Mouse (Mus musculus): ENCODE measurements around the gene Rbck1. TPM values are rescaled to one million over a fixed set of nuclear protein-coding genes. Genes with fewer than 3 reads are reported as not detected.

The Rbck1 gene
- polyA plus RNA-seq, 1 experiment from 2014 or later: 41.4 TPM

Other genes with a start within 250 kb of the Rbck1 start
- gene Srxn1, start 227.1 kb downstream of the Rbck1 start, polyA plus RNA-seq (2015; fragmentation: Nextera tagmentation; extraction: Ambion mirVana): 11.1 and 11.6 TPM in 2 replicates
- gene Tcf15, start 189.1 kb downstream of the Rbck1 start, polyA plus RNA-seq (2015; fragmentation: Nextera tagmentation; extraction: Ambion mirVana): 0.50 and 0.51 TPM in 2 replicates
- 29.7 and 34.8 TPM in 2 replicates for gene Csnk2a1, start 105.8 kb downstream of the Rbck1 start, polyA plus RNA-seq (2015; fragmentation: Nextera tagmentation; extraction: Ambion mirVana)
- gene Tbc1d20, start 38.8 kb downstream of the Rbck1 start, polyA plus RNA-seq (2015; fragmentation: Nextera tagmentation; extraction: Ambion mirVana): 10.7 and 12.3 TPM in 2 replicates
- gene Trib3, start 11.4 kb upstream of the Rbck1 start, polyA plus RNA-seq (2015; fragmentation: Nextera tagmentation; extraction: Ambion mirVana): 3.8 and 4.4 TPM in 2 replicates
- gene Nrsn2, start 44.0 kb upstream of the Rbck1 start, polyA plus RNA-seq (2015; fragmentation: Nextera tagmentation; extraction: Ambion mirVana): not detected in 2 replicates
- 1.2 and 1.5 TPM in 2 replicates for gene Sox12, start 65.4 kb upstream of the Rbck1 start, polyA plus RNA-seq (2015; fragmentation: Nextera tagmentation; extraction: Ambion mirVana)
- 9.1 and 9.5 TPM in 2 replicates for gene Zcchc3, start 82.4 kb upstream of the Rbck1 start, polyA plus RNA-seq (2015; fragmentation: Nextera tagmentation; extraction: Ambion mirVana)
- 0.13 and 0.20 TPM in 2 replicates for gene 6820408C15Rik, start 82.9 kb upstream of the Rbck1 start, polyA plus RNA-seq (2015; fragmentation: Nextera tagmentation; extraction: Ambion mirVana)
- not detected in 2 replicates for gene Defb23, start 132.0 kb upstream of the Rbck1 start, polyA plus RNA-seq (2015; fragmentation: Nextera tagmentation; extraction: Ambion mirVana)
- gene Defb20, start 144.4 kb upstream of the Rbck1 start, polyA plus RNA-seq (2015; fragmentation: Nextera tagmentation; extraction: Ambion mirVana): not detected in 2 replicates
- not detected in 2 replicates for gene Defb22, start 157.5 kb upstream of the Rbck1 start, polyA plus RNA-seq (2015; fragmentation: Nextera tagmentation; extraction: Ambion mirVana)
- not detected in 2 replicates for gene Defb26, start 179.0 kb upstream of the Rbck1 start, polyA plus RNA-seq (2015; fragmentation: Nextera tagmentation; extraction: Ambion mirVana)
- not detected in 2 replicates for gene Defb28, start 185.6 kb upstream of the Rbck1 start, polyA plus RNA-seq (2015; fragmentation: Nextera tagmentation; extraction: Ambion mirVana)
- not detected in 2 replicates for gene Defb29, start 207.4 kb upstream of the Rbck1 start, polyA plus RNA-seq (2015; fragmentation: Nextera tagmentation; extraction: Ambion mirVana)
- not detected in 2 replicates for gene Gm17416, start 236.7 kb upstream of the Rbck1 start, polyA plus RNA-seq (2015; fragmentation: Nextera tagmentation; extraction: Ambion mirVana)
- gene Defb21, start 240.1 kb upstream of the Rbck1 start, polyA plus RNA-seq (2015; fragmentation: Nextera tagmentation; extraction: Ambion mirVana): not detected in 2 replicates
- gene Defb19, start 247.7 kb upstream of the Rbck1 start, polyA plus RNA-seq (2015; fragmentation: Nextera tagmentation; extraction: Ambion mirVana): 0.26 TPM in 1 of 2 replicates, not detected in the other